Mouse (Mus musculus) lung, postnatal 25 days (tissue): Measurements from ENCODE around the gene Mia2.
A peak's percentile ranks its signal among the peaks of the same experiment; 100 is the strongest.
"Not testable (repeated sequence)": the region's sequence is repeated elsewhere in the genome, so short reads cannot be mapped to it uniquely, and the experiment has no call there.

Experiments
- DNase-seq: peaks from one replicate; pipeline ENCODE4 v3.0.0; 2022; ENCODE audit warnings: low spot score

The Mia2 gene

DNA sequence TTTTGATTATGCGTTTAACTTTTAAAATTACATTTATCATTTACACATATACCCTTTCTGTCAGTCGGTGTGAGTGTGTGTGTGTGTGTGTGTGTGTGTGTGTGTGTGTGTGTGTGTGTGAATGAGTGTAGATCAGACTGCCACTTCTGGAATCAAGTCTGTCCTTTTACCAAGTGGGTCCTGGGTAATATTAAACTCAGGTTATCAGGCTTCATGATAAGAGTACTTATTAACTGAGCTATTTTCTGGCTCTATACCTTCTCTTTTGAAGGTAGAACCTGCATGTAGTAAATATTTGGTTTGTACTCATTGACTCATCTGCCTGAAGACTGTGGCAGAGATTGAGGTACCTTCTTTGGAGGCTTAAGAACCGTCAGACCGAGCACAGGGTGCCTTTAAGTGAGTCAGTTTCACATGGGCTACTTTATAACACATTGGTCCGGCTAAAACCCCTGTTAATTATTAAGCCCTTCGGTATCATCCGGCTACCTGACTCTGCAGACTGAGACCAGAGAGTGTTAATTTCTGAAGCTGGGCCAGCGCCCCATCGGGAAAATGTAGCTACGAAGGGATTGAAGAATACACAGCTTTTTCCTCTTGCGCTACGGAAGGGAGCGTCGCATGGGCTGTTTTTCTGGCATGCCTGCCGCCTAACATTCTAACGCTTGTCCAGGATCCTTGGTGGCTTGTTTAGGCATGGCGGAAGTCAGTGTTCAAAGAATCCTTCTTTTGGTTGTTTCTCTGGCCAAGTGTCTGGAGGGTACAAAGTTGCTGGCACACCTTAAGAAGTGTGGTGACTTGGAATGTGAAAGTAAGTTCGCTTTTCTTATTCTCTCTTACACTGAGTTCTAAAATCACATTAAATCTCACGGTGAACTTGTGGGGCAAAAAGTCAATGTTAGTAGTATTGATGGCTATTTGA is at the start of gene Mia2:
Gene Mia2 (plus strand): TSS at position 696 of the 922 bp plus-strand sequence.
- DNase-seq, result peak; percentile 10

DNA sequence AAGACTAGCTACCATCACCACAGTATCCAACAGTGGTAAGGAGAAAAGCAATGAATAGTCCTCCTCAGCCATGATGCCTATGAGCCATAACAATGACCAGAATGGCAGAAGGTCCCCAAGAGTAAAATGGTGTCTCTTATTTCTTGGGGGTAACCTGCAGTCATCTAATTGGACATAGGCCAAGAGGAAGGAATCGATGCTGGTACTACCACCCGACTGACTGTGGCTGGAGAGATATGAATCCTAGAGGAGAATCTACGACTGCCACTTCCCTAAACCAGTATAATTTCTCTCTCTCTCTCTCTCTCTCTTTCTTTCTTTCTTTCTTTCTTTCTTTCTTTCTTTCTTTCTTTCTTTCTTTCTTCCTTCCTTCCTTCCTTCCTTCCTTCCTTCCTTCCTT is 43.1 kb upstream of the Mia2 start:
- no peak for DNase-seq

DNA sequence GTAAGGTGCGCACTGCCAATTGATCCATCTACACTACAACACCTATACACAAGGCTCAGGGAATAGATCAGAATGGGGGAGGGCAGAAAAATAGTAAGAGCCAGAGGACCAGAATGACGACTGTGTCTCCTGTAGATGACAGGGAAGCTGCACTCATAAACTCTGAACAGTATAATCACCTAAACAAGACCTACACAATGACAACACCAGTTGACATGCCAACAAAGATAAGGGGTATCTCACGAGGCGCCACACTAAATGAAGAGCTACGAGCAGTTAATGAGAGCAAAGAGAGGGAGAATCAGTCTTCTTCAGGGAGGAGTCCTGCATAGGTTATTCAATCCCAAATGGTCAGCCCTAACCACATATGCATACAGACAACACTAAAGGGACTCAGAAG is 42.4 kb upstream of the Mia2 start:
- DNase-seq, result no peak

DNA sequence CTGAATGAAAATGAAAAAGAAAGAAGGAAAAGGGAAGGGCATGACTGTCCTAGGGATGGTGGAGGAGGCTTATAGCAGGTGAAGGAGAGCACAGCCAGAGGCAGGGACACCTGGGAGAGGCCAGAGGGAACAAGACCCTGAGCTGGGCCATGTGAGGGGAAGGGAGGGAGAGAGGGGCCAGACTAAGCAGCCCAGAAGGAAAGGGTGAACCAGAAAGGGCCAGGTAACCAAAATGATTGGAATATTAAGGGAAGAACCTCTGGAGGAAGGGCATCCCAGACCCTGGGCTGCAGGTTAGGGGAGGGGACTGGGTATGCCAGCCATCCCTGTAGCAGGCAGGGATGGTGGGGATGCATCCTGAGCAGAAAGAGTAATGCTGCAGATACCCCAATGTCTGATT is 41.6 kb upstream of the Mia2 start:
- no peak for DNase-seq

DNA sequence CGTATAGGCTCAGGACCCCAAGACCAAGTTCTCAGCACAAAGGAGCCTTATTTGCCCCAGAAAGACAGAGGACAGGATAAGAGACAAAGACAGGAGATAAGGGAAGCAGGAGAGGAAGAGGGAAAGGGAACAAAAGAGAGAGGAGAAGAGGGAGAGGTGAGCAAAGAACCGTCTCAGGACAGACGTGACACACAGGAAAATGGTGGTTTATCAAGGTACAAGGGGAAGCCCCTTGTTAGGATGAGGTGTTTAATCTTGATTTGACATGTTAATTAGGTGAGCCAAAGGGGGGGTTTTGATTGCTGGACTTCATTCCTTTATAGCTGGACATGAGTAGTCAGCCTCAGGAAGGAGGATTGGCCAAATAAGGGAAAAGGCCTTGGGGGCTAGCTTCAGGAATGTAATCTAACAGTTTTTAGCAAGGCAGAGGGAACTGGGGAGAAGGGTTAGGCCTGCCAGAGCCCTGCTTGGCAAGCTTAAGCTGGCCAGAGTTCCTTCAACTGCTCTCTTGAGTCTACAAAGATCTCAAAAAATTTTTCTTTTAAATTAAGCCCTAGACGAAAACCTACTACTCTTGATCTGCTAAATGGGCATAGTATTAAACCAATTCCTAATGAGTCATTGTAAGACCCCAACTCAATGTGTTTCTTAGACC is 40.3 kb upstream of the Mia2 start:
- DNase-seq, result no peak

DNA sequence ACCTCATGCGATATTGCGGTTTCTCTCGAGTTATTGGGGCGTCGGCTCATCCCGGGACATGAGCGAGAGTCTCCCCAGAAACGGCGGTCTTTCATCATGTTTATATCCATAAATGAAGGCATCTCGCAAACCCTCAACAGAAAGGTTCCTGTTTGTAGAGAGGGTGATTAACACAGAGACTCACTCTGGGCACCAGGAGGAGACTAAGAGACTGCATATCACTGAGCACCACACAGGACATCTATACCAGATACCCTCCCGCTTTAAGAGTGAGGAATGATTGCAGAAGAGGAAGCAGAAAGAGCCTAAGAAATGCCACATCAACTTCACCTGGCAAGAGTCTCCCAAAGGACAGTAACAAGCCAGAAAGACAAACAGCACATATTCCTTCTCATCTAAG is 39.4 kb upstream of the Mia2 start:
- DNase-seq, result no peak

DNA sequence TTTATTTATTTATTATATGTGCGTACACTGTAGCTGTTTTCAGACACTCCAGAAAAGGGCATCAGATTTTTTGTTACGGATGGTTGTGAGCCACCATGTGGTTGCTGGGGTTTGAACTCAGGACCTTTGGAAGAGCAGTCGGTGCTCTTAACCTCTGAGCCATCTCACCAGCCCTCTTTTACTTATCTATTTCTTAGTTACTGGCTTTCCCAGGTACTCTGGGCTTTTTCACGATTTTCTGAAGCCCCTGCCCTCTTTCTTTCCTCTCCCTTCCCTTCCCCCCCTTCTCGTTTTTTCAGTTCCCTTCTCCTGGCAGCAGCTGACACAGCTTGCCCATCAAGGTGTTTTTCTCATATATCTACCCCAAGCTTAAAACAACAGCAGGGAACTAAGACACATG is 37.4 kb upstream of the Mia2 start:
- DNase-seq, result not testable (repeated sequence)

DNA sequence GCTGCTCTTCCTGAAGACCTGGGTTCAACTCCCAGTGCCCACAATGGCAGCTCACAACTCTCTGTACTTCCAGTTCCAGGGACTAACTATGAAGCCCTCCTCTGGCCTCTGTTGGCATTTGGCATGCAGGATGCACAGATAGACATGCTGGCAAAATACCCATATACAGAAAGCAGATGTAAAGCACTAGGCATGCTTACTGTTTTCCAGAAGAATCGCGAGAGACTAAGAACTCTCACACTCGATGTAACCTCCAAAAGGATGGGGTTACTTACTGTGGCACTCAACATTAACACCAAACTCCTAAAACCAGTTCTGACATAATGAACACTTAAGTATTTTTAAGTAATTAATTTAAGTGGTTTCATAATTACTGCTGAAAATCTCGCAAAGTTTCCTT is 35.3 kb upstream of the Mia2 start:
- DNase-seq, result no peak

DNA sequence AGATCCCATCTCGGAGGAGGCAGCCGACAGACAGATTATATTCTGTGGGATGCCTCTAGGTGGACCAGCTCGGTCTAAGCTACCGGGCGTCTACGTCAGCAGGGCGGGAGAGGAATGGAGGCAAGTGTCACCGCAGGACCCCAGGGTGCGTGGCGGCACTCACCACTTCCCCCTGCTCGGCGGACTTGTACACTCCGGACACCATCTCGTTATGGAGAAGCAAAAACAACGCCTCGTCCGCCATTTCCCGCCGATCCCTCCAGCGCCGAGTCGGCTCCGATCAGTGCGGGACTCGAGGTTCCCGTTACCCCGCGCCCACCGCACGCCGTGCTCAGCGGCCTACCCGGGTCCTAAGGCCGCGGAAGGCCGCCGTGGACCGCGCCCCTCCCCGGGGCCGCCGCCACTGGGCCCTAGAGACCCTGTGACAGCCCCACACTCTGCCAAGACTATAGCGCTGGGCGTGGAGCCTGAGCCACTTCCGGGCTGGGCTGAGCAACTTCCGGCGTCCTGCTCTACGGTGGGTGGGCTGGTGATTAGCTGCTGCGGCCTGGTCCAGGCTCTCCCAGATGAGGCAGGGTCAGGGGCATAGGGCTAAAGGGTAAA is 34.5 kb upstream of the Mia2 start, which contains the start of gene Trappc6b:
Gene Trappc6b (minus strand): TSS at position 480 of the 603 bp plus-strand sequence.
- peak; percentile 87 for DNase-seq

DNA sequence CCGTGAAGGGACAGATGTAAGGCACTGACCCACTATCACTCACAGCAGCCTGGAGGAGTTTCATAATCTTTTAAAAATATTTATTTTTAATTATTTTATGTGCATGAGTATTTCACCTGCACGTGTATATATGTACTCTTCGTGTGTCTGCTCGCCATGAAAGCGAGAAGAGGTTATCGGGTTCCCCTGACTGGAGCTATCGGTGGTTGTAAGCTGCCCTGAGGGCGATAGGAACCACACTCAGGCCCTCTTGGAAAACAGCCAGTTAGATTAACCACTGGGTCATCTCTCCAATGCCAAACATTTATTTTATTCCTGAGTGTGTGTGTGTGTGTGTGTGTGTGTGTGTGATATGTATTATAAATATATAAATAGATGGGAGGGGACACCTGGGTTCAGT is 30.8 kb upstream of the Mia2 start:
- DNase-seq, result no peak

DNA sequence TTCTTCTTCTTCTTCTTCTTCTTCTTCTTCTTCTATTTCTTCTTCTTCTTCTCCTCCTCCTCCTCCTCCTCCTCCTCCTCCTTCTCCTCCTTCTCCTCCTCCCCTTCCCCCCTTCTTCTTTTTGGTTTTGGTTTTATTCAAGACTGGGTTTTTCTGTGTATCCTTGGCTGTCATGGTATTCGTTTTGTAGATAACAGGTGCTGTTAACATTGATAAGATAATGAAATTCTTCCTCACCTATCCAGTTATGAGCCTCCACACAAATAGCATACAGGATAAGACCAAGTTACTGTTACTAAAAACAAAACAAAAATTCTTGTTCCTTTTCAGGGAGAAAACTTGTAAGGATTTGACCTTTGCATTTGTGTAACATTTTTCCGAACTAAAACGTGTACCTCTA is 29.8 kb upstream of the Mia2 start:
- DNase-seq, result no peak

DNA sequence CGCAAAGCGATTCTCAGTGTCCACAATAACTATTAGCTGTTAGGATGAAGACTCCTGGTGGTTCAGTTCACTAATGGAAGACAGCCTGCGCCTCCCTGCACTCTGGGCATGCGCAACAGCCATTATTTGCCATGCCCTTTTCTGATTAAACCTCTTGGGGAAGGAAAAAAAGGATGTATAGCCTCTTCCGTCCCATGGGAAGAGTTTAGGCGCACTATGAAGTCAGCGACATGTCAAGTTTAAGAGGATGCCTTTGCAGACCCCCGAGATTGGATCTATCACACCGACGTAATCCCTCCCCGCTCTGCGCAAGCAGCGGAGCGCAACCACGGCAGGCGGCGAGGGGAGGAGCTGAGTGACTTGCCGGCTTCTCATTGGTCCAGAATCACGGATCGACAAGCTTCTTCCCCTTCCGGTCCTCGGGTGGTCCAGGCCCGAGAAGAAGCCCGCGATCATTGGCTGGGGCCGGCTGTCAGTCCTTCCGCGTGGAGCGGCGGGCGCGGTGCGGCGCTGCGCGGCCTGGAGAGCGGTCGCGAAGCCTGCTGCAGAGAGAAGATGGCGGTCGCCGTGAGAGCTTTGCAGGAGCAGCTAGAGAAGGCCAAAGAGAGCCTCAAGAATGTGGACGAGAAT is 29.0 kb upstream of the Mia2 start, which contains the start of gene Pnn:
Gene Pnn (plus strand): TSS at position 437 of the 630 bp plus-strand sequence.
- peak; percentile 98 for DNase-seq

DNA sequence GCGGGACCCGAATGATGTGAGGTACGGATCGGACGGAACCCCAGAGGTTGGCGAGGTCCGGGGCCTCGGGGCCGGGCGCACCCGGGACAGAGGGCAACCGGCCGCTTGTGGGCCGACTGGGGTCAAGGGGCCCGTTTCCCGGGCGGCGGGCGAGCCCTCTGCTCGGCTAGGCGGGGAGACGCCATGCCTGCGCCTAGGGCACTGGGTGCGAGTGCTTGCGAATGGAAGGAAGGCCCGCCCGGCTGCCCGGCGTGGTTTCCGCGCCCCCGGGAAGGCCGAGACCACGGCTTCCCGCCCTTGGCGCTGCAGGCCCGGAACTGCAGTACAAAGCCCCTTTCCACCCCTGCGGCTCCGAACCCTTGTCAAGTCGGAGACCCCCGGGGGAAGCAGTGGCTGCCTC is 28.5 kb upstream of the Mia2 start:
- peak; percentile 2 for DNase-seq

DNA sequence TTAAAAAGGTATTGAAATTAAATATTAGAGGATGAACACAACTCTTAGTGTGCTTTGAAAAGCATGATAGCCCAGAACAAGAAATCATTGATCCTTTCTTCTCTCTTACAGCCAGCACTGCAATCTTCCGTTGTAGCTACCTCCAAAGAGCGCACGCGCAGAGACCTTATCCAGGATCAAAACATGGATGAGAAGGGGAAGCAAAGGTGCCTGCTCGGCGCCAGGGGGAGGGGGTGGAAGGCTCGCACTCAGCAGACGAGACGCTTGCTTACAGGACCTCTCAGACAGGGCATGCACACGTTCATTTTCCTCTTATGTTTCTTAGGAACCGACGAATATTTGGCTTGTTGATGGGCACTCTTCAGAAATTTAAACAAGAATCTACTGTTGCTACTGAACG is 26.8 kb upstream of the Mia2 start:
- DNase-seq, result no peak

DNA sequence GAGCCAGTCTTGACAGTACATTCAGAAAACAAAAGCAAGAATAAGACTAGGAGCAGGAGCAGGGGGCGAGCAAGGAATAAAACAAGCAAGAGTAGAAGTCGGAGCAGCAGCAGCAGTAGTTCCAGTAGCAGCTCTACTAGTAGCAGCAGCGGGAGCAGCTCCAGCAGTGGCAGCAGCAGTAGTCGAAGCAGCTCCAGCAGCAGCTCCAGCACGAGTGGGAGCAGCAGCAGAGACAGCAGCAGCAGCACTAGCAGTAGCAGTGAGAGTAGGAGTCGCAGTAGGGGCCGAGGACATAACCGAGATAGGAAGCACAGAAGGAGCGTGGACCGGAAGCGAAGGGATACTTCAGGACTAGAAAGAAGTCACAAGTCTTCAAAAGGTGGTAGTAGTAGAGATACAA is 23.3 kb upstream of the Mia2 start:
- no peak for DNase-seq

DNA sequence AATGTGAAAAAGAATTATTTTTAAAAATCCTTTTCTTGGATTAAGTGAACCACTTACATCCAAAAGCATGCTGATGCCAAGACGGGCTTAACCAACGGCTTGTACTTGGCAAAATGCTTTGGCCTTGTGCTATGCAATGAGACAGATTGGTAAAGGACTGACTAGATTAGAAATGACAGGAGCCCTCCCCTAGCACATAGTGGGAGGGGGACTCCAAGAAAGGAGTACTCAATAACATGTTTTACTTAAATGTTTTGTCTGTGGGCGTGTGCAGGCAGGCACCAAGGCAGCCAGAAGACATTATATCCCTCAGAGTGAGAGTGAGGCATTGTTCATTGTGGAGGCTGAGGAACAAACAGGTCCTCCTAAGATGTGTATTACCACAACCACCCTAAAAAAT is 21.5 kb upstream of the Mia2 start:
- DNase-seq, result no peak

DNA sequence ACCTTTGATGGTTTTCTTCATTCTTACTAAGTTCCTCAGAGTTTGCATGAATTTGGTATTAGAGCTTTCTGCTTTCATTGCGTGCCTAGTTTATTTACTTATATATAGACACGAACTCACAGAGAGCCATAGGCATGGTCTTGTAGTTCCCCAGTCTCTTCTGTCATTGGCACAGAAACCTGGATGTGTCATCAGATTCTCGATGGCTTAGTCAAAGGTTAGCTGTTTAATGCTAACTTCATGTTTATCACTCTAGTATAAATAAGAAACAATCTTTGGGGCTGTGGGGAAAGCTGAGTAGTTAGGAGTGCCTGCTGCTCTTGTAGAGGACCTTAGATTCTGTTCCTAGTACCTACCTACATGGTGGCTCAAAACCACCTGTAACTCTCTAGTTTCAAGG is 18.6 kb upstream of the Mia2 start:
- no peak for DNase-seq

DNA sequence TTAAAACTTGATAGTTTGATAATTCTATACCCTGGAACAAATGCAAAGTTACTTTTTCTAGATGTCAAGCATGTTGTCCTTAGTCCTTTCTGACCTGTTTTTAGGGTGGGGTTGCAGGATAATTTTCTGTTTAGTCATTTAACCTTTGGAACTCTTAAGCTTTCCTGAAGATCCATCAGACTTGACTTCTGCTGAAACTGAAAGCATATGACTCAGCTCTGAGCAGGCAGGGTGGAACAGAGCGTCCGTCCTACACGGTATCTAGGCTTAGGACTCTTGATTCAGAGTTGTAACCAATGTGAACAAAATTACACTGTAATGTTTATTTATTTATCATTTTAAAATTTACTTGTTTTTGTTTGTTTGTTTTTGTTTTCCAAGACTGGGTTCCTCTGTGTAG is 17.7 kb upstream of the Mia2 start:
- DNase-seq, result no peak

DNA sequence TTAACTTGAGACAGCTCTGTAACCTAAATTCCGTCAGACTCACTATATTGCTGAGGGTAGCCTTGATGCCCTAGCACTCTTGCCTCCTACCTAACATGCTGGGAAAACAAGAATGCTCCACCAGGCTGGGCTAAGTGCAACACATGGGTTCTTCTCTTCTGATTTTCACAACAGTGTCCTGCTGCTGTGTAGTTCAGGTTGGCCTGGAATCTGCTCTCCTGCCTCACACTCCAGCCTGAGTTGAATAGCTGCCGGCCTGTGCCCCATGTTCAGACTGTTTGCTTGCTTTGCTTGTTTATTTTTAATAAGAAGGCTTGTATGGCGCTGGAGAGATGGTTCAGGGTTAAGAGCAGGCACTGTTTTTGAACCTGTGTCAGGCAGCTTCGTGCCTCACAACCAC is 15.1 kb upstream of the Mia2 start:
- DNase-seq, result no peak

DNA sequence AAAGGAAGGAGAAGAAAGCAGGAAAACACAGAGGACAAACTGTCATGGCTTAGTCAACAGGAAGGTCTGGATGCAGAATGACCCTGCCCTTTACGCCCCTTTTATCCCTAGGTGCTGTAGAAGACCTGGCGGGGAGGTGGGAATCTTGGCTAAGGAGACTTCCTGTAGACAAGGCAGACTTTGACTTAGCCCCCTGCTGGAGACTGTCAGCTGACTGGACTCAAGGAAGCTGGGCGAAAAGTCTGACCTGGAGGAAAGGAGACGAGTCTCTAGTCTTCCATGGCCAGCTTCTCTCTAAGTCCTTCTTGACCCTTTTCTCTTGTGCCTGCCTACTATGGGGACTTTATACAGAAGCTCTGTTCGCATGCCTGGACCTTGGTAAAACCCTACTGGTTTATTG is 11.2 kb upstream of the Mia2 start:
- DNase-seq, result no peak

DNA sequence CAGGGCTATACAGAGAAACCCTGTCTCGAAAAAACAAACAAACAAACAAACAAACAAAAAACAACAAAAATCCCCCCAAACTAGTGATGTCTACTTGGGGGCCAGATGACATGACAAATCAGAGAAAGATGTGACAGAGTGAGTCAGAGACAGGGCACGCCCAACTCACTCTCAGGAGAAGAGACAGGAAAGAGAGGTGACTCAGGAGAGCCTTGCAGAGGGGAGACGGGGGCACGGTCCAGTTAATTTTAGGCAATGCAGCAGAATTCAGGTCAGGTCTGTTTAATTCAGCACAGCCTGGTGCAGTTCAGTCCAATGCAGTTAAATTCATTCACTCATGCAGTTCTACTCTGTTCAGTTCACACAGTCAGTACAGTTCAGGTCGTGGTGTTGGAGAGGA is 9.4 kb upstream of the Mia2 start:
- no peak for DNase-seq

DNA sequence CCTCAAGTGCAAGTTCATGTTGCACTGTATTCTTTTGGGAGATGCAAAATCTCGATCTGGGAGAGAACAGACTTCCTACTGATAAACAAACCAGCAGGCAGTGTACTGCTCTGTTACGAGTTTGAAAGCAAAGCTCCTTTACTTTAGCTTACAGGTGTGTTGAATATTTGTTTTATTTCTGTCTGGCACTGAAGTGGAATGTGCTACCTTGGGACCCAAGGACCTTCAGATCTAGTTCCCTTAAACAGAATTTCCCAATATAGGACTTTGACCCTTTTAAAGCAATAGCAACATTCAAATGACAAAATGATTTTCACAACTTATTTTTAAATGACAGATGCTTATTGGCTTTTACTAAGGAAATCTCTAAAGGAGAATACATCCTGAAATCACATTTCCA is 2.1 kb upstream of the Mia2 start:
- DNase-seq, result no peak

DNA sequence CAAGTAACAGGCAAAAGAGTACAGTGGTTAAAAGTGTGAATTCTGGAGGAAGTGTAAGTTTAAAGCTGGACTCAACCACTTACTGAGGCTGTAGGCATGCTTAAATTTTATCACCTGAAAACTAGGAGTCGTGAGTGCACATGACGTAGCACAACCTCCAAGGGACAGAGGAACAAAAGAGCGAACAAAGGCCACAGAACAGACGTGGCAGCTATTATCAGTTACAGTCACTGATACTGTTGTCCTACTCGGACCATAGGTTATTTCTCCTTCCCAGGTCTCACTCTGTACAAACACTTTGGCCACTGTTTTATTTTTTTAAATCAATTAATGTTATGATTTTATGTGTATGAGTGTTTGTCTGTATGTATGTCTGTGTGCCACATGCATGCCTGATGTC is 9.2 kb downstream of the Mia2 start:
- DNase-seq, result no peak
